Mouse (Mus musculus): Measurements from ENCODE around the gene Bricd5. TPM values are rescaled to one million over a fixed set of nuclear protein-coding genes. Genes with fewer than 3 reads are reported as not detected.

Gene Bricd5
- polyA plus RNA-seq, 1 experiment from 2014 or later = not detected

- no peaks in the 10 kb centered on the region for H3K27me3 ChIP-seq
- peak overlapping the region; percentile 69 for H3K4me2 ChIP-seq (replicated peaks)
- no peak for ATAC-seq (ENCODE audit: insufficient number of reproducible peaks, insufficient read depth, low FRiP score, low TSS enrichment)
- H3K9me3 ChIP-seq = no peaks in the 10 kb centered on the region
- peaks cover 48% of the 10 kb centered on the region for H3K36me3 ChIP-seq
- peaks cover 28% of the 10 kb centered on the region for H3K4me1 ChIP-seq
- no peak overlapping the region for H3K27ac ChIP-seq
- 91% methylated on average over 20 of the region's 20 CpGs for WGBS
- no peak overlapping the region for H3K4me3 ChIP-seq
- H3K9ac ChIP-seq = peak overlapping the region; percentile 73; the same call in 1 of the 2 replicates
These were observed 3.6 kb downstream of the Bricd5 start for GRCm38 (mm10) chr17:24477053-24477984.

- H3K27ac ChIP-seq = peak overlapping the region; percentile 97; the same call in 1 of the 2 replicates
- no peaks in the 10 kb centered on the region for H3K27me3 ChIP-seq
- 50% methylated on average over 11 of the region's 11 CpGs for WGBS
- H3K9me3 ChIP-seq = no peaks in the 10 kb centered on the region
- peaks cover 21% of the 10 kb centered on the region for H3K4me1 ChIP-seq
- H3K36me3 ChIP-seq = peaks cover 41% of the 10 kb centered on the region
- H3K4me3 ChIP-seq = peak overlapping the region; percentile 74
- no peak for ATAC-seq (ENCODE audit: insufficient number of reproducible peaks, insufficient read depth, low FRiP score, low TSS enrichment)
- peak overlapping the region; percentile 69 for H3K4me2 ChIP-seq (replicated peaks)
- H3K9ac ChIP-seq = peak overlapping the region; percentile 73
These were observed 4.4 kb downstream of the Bricd5 start for GRCm38 (mm10) chr17:24477985-24478600.

- Histone ChIP-seq H3K27me3 (no peaks in the 10 kb centered on the region), H3K4me1 (peaks cover 19% of the 10 kb centered on the region), H3K4me2 (replicated peaks) (peak within 1 kb of the TSS; percentile 69), H3K9me3 (no peaks in the 10 kb centered on the region), H3K4me3 (peak within 1 kb of the TSS; percentile 74), H3K27ac (peak within 1 kb of the TSS; percentile 97), H3K36me3 (peaks cover 35% of the 10 kb centered on the region), H3K9ac (peak within 1 kb of the TSS; percentile 73)
- WGBS = under 1% methylated on average over 48 of the region's 48 CpGs
- peak; percentile 93 for ATAC-seq (ENCODE audit: insufficient number of reproducible peaks, insufficient read depth, low FRiP score, low TSS enrichment)
These were observed 5.1 kb downstream of the Bricd5 start, which contains the start of gene Mlst8 for GRCm38 (mm10) chr17:24478663-24479380. Mlst8 (minus strand) TSS chr17:24479078.

- 31% methylated on average over 1 of the region's 1 CpGs for WGBS
- H3K27ac ChIP-seq = no peak overlapping the region
These were observed 5.7 kb downstream of the Bricd5 start for GRCm38 (mm10) chr17:24479431-24479830.

GRCm38 (mm10) chr17:24480201-24480826, 6.6 kb downstream of the Bricd5 start:
- peaks cover 20% of the 10 kb centered on the region for H3K36me3 ChIP-seq
- H3K4me2 ChIP-seq (replicated peaks) = peak overlapping the region; percentile 18; the same call in 1 of the 2 replicates
- peaks cover 19% of the 10 kb centered on the region for H3K4me1 ChIP-seq
- WGBS = 61% methylated on average over 3 of the region's 3 CpGs
- no peak overlapping the region for H3K4me3 ChIP-seq
- no peaks in the 10 kb centered on the region for H3K9me3 ChIP-seq
- ATAC-seq (ENCODE audit: insufficient number of reproducible peaks, insufficient read depth, low FRiP score, low TSS enrichment) = no peak
- H3K27me3 ChIP-seq = no peaks in the 10 kb centered on the region
- H3K9ac ChIP-seq = peak overlapping the region; percentile 25; the same call in 1 of the 2 replicates
- H3K27ac ChIP-seq = no peak overlapping the region

More at GRCm38 (mm10) chr17:24479431-24479830, 5.7 kb downstream of the Bricd5 start:
- H3K36me3 ChIP-seq = peaks cover 29% of the 10 kb centered on the region
- no peak for ATAC-seq (ENCODE audit: insufficient number of reproducible peaks, insufficient read depth, low FRiP score, low TSS enrichment)
- H3K4me3 ChIP-seq = peak overlapping the region; percentile 74
- H3K4me1 ChIP-seq = peaks cover 19% of the 10 kb centered on the region
- no peak overlapping the region for H3K9ac ChIP-seq
- peak overlapping the region; percentile 69; the same call in 1 of the 2 replicates for H3K4me2 ChIP-seq (replicated peaks)
- H3K9me3 ChIP-seq = no peaks in the 10 kb centered on the region
- H3K27me3 ChIP-seq = no peaks in the 10 kb centered on the region

GRCm38 (mm10) chr17:24481027-24481815, 7.5 kb downstream of the Bricd5 start:
- no peak for ATAC-seq (ENCODE audit: insufficient number of reproducible peaks, insufficient read depth, low FRiP score, low TSS enrichment)
- Histone ChIP-seq H3K4me1 (peaks cover 21% of the 10 kb centered on the region), H3K27me3 (peaks cover 3% of the 10 kb centered on the region; the same call in 1 of the 2 replicates), H3K9ac (no peak overlapping the region), H3K4me3 (no peak overlapping the region), H3K4me2 (replicated peaks) (no peak overlapping the region), H3K27ac (no peak overlapping the region), H3K9me3 (no peaks in the 10 kb centered on the region), H3K36me3 (peaks cover 11% of the 10 kb centered on the region)
- 93% methylated on average over 20 of the region's 20 CpGs for WGBS

GRCm38 (mm10) chr17:24483495-24483894, 9.8 kb downstream of the Bricd5 start:
- WGBS = 87% methylated on average over 3 of the region's 3 CpGs
- Histone ChIP-seq H3K9me3 (no peaks in the 10 kb centered on the region), H3K4me2 (replicated peaks) (no peak overlapping the region), H3K36me3 (no peaks in the 10 kb centered on the region), H3K4me1 (peaks cover 11% of the 10 kb centered on the region; the same call in 1 of the 2 replicates), H3K27me3 (peaks cover 19% of the 10 kb centered on the region), H3K9ac (no peak overlapping the region), H3K4me3 (no peak overlapping the region), H3K27ac (no peak overlapping the region)
- ATAC-seq (ENCODE audit: insufficient number of reproducible peaks, insufficient read depth, low FRiP score, low TSS enrichment) = no peak

- Histone ChIP-seq H3K4me3 (no peak overlapping the region), H3K4me2 (replicated peaks) (no peak overlapping the region), H3K36me3 (no peaks in the 10 kb centered on the region), H3K9me3 (no peaks in the 10 kb centered on the region), H3K9ac (no peak overlapping the region; the same call in 1 of the 2 replicates), H3K4me1 (peaks cover 12% of the 10 kb centered on the region), H3K27ac (no peak overlapping the region), H3K27me3 (peaks cover 34% of the 10 kb centered on the region)
- ATAC-seq (ENCODE audit: insufficient number of reproducible peaks, insufficient read depth, low FRiP score, low TSS enrichment) = no peak
- WGBS = 40% methylated on average over 11 of the region's 11 CpGs
These were observed 11.6 kb downstream of the Bricd5 start for GRCm38 (mm10) chr17:24485090-24485860.

GRCm38 (mm10) chr17:24488186-24488661, 14.5 kb downstream of the Bricd5 start, which contains the start of gene Caskin1:
Caskin1 (plus strand) TSS chr17:24488601.
- H3K27me3 ChIP-seq = peaks cover 37% of the 10 kb centered on the region

More at GRCm38 (mm10) chr17:24488186-24488661, 14.5 kb downstream of the Bricd5 start, which contains the start of gene Caskin1:
- WGBS = 1% methylated on average over 42 of the region's 45 CpGs
- no peaks in the 10 kb centered on the region for H3K36me3 ChIP-seq
- H3K27ac ChIP-seq = peak within 1 kb of the TSS; percentile 43
- peak within 1 kb of the TSS; percentile 98 for H3K4me2 ChIP-seq (replicated peaks)
- H3K9me3 ChIP-seq = no peaks in the 10 kb centered on the region
- ATAC-seq (ENCODE audit: insufficient number of reproducible peaks, insufficient read depth, low FRiP score, low TSS enrichment) = no peak
- peak within 1 kb of the TSS; percentile 61 for H3K4me3 ChIP-seq
- H3K9ac ChIP-seq = peak within 1 kb of the TSS; percentile 73
- H3K4me1 ChIP-seq = peaks cover 10% of the 10 kb centered on the region
